Mouse (Mus musculus): ENCODE measurements around the gene Fcgrt. TPM values are rescaled to one million over a fixed set of nuclear protein-coding genes. Genes with fewer than 3 reads are reported as not detected.
A peak's percentile ranks its signal among the peaks of the same experiment; 100 is the strongest.

Gene Fcgrt
- polyA plus RNA-seq, 1 experiment from 2014 or later, result 61.6 TPM

GRCm38 (mm10) chr7:45139904-45140723 lies 36.5 kb upstream of the Fcgrt start:
- H3K9ac ChIP-seq, result no peak overlapping the region
- H3K9me3 ChIP-seq, result no peaks in the 10 kb centered on the region
- no peak for ATAC-seq (ENCODE audit: insufficient number of reproducible peaks, insufficient read depth, low FRiP score, low TSS enrichment, low read depth)
- H3K36me3 ChIP-seq, result peaks cover 44% of the 10 kb centered on the region
- peaks cover 7% of the 10 kb centered on the region; the same call in 1 of the 2 replicates for H3K27me3 ChIP-seq
- H3K4me3 ChIP-seq, result no peak overlapping the region
- H3K4me1 ChIP-seq, result peaks cover 7% of the 10 kb centered on the region
- no peak overlapping the region for H3K4me2 ChIP-seq
- no peak overlapping the region for H3K27ac ChIP-seq
- 70% methylated on average over 8 of the region's 8 CpGs for WGBS

DNA sequence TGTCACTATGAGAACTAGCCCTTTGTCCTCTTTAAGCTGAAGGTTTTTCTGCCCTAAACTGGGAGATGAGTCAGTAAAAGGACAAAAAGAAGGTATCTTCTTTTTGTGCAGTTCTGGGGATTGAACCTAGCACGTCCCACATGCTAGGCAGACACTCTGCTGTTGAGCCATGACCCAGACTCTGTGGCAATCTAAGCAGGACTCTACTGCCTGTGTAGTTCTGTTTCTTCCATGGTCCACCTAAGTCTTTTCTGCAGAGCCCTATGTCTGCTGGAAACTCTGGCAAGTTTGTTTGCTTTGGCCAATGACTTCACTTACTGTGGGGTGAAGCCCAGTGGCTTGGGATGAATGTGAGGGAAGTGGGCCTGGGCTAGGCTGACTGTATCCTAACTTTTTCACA lies 34.8 kb upstream of the Fcgrt start:
- Histone ChIP-seq H3K9me3 (no peaks in the 10 kb centered on the region), H3K4me3 (no peak overlapping the region), H3K4me2 (no peak overlapping the region), H3K27me3 (peaks cover 15% of the 10 kb centered on the region; the same call in 1 of the 2 replicates), H3K27ac (no peak overlapping the region), H3K36me3 (peaks cover 27% of the 10 kb centered on the region), H3K9ac (no peak overlapping the region), H3K4me1 (peaks cover 7% of the 10 kb centered on the region)
- WGBS, result 77% methylated on average over 1 of the region's 1 CpGs
- no peak for ATAC-seq (ENCODE audit: insufficient number of reproducible peaks, insufficient read depth, low FRiP score, low TSS enrichment, low read depth)

GRCm38 (mm10) chr7:45137171-45138006 lies 33.7 kb upstream of the Fcgrt start:
- H3K4me3 ChIP-seq, result no peak overlapping the region
- no peak for ATAC-seq (ENCODE audit: insufficient number of reproducible peaks, insufficient read depth, low FRiP score, low TSS enrichment, low read depth)
- no peaks in the 10 kb centered on the region for H3K9me3 ChIP-seq
- peaks cover 17% of the 10 kb centered on the region for H3K36me3 ChIP-seq
- WGBS, result 88% methylated on average over 12 of the region's 12 CpGs
- no peak overlapping the region for H3K27ac ChIP-seq
- peaks cover 15% of the 10 kb centered on the region; the same call in 1 of the 2 replicates for H3K27me3 ChIP-seq
- H3K9ac ChIP-seq, result no peak overlapping the region
- H3K4me1 ChIP-seq, result peaks cover 7% of the 10 kb centered on the region
- no peak overlapping the region for H3K4me2 ChIP-seq

DNA sequence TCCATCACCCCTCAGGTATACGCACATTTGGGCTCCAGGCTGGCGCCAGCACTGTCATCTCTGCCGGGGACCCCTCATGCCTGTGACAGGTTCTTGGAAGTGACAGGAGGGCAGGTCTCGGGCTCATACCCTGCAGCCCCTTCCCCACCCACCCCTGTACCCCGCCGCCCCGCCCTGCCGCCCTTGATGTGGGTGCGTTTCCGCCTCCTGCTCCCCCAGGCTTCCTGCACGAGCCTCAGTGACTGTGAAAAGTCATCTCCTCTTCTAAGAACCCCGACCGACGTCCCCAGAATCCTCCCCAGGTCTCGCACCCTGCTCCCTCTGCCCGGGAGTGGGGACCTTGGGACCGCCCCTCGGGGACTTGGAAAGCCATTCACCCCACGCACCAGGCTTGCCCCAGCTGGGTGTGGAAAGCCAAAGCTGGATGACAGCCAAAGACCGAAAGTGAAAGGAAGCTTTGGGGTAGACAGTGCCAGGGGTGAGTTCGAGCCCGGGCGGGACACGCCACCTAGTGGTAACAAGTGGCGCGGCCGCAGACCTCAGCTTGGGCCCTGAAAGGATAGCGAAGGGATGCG lies 32.4 kb upstream of the Fcgrt start, which contains the start of the genes Gm45713 and Flt3l:
Gm45713 (minus strand) TSS at position 239 of the 575 bp plus-strand sequence.
Flt3l (minus strand) TSS at position 440 of the 575 bp plus-strand sequence.
- peak within 1 kb of the TSS; percentile 77 for H3K9ac ChIP-seq
- peaks cover 15% of the 10 kb centered on the region; the same call in 1 of the 2 replicates for H3K27me3 ChIP-seq
- peak within 1 kb of the TSS; percentile 56 for H3K4me3 ChIP-seq
- ATAC-seq (ENCODE audit: insufficient number of reproducible peaks, insufficient read depth, low FRiP score, low TSS enrichment, low read depth), result peak; percentile 60
- H3K4me2 ChIP-seq, result peak within 1 kb of the TSS; percentile 72
- H3K36me3 ChIP-seq, result 0 out of 2 replicates have a peak, but pooled peaks cover 4% of the 10 kb centered on the region
- H3K9me3 ChIP-seq, result no peaks in the 10 kb centered on the region
- H3K4me1 ChIP-seq, result peaks cover 7% of the 10 kb centered on the region
- WGBS, result 2% methylated on average over 29 of the region's 29 CpGs
- H3K27ac ChIP-seq, result peak within 1 kb of the TSS; percentile 5; the same call in 1 of the 2 replicates

DNA sequence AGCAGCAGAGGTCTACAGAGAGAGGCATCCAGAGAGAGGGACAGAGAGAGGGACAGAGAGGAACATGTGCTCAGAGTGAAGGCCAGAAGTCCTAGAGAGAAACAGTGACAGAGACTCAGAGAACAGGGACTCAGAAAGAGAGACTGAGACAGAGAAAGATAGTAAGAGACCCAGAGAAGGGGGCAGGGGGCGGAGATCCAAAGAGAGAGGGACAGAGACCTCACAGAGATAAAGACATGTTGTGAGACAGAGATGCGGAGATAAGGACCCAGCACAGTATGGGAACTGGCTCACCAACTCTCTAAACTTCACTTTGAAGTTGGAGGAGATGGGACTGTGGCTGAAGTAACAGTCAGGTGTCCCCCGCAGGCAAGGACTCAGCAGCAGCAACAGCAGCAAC lies 31.7 kb upstream of the Fcgrt start:
- Histone ChIP-seq H3K36me3 (0 out of 2 replicates have a peak, but pooled peaks cover 4% of the 10 kb centered on the region), H3K9me3 (no peaks in the 10 kb centered on the region), H3K4me3 (peak overlapping the region; percentile 56), H3K27ac (peak overlapping the region; percentile 5; the same call in 1 of the 2 replicates), H3K4me2 (peak overlapping the region; percentile 72), H3K9ac (peak overlapping the region; percentile 77), H3K27me3 (peaks cover 15% of the 10 kb centered on the region; the same call in 1 of the 2 replicates), H3K4me1 (peaks cover 7% of the 10 kb centered on the region)
- 80% methylated on average over 3 of the region's 3 CpGs for WGBS
- ATAC-seq (ENCODE audit: insufficient number of reproducible peaks, insufficient read depth, low FRiP score, low TSS enrichment, low read depth), result no peak

DNA sequence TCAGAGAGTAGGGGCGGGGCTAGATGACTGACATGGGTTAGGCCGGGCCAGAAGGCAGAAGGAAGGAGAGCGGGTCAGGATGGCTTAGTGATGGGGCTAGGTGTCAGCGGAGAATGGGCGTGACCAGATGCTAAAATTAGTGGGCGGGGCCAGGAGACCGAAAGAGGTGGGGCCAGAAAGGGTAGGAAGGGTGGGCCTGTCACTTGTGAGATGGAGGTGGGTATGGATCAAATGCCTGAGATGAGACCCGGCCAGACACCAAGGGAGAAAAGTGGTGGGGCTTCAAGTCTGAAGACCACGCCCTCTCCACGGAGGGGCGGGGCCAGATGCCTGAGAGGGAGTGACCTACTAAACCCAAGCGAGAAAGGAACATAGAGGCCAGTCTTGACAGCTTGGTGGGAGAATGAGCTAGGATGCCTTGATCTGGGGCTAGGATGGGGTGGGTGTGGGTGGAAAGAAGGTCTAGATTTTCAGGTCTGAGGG lies 30.9 kb upstream of the Fcgrt start:
- WGBS, result 8% methylated on average over 12 of the region's 12 CpGs
- Histone ChIP-seq H3K36me3 (0 out of 2 replicates have a peak, but pooled peaks cover under 1% of the 10 kb centered on the region), H3K4me2 (no peak overlapping the region; the same call in 1 of the 2 replicates), H3K27ac (no peak overlapping the region), H3K4me1 (peaks cover 11% of the 10 kb centered on the region), H3K4me3 (no peak overlapping the region), H3K9ac (no peak overlapping the region), H3K27me3 (peaks cover 15% of the 10 kb centered on the region; the same call in 1 of the 2 replicates), H3K9me3 (no peaks in the 10 kb centered on the region)
- peak; percentile 61 for ATAC-seq (ENCODE audit: insufficient number of reproducible peaks, insufficient read depth, low FRiP score, low TSS enrichment, low read depth)

- WGBS, result 69% methylated on average over 8 of the region's 8 CpGs
Observed at GRCm38 (mm10) chr7:45133446-45134159, 30.0 kb upstream of the Fcgrt start.

DNA sequence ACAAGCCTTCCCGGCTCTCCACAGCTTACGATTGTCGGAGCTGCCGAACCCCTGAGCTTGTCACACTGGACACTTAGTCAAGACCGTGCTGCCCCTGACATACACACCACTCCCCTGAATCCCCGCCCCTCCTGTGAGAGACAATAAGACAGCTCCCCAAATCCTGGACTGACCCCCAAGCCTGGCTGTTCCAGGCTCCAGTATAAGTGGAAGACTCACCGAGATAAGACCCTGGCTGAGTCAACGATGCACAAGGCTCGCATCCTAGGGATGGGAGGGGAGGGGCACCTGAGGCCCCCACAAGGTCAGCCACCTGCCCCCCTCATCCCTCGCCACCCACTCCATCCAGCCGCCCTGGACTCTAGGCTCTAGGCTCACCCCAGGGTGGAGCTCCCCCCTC lies 28.2 kb upstream of the Fcgrt start:
- 79% methylated on average over 11 of the region's 11 CpGs for WGBS
- Histone ChIP-seq H3K4me3 (no peak overlapping the region), H3K27ac (no peak overlapping the region), H3K4me1 (peaks cover 23% of the 10 kb centered on the region), H3K9me3 (no peaks in the 10 kb centered on the region), H3K9ac (0 out of 2 replicates have a peak overlapping the region, but pooled peaks have one; percentile 32), H3K4me2 (no peak overlapping the region), H3K36me3 (peaks cover 7% of the 10 kb centered on the region), H3K27me3 (peaks cover 15% of the 10 kb centered on the region; the same call in 1 of the 2 replicates)
- ATAC-seq (ENCODE audit: insufficient number of reproducible peaks, insufficient read depth, low FRiP score, low TSS enrichment, low read depth), result no peak

More at GRCm38 (mm10) chr7:45133446-45134159, 30.0 kb upstream of the Fcgrt start:
- Histone ChIP-seq H3K9ac (no peak overlapping the region), H3K4me3 (no peak overlapping the region), H3K4me1 (peaks cover 14% of the 10 kb centered on the region), H3K27me3 (peaks cover 15% of the 10 kb centered on the region; the same call in 1 of the 2 replicates), H3K9me3 (no peaks in the 10 kb centered on the region), H3K4me2 (no peak overlapping the region), H3K27ac (no peak overlapping the region), H3K36me3 (no peaks in the 10 kb centered on the region)
- ATAC-seq (ENCODE audit: insufficient number of reproducible peaks, insufficient read depth, low FRiP score, low TSS enrichment, low read depth), result no peak

GRCm38 (mm10) chr7:45129776-45130512 lies 26.3 kb upstream of the Fcgrt start:
- peaks cover 6% of the 10 kb centered on the region; the same call in 1 of the 2 replicates for H3K27me3 ChIP-seq
- H3K36me3 ChIP-seq, result peaks cover 26% of the 10 kb centered on the region
- peak overlapping the region; percentile 69 for H3K4me2 ChIP-seq
- H3K27ac ChIP-seq, result peak overlapping the region; percentile 94
- H3K9ac ChIP-seq, result peak overlapping the region; percentile 80
- H3K4me3 ChIP-seq, result peak overlapping the region; percentile 86
- no peak for ATAC-seq (ENCODE audit: insufficient number of reproducible peaks, insufficient read depth, low FRiP score, low TSS enrichment, low read depth)
- peaks cover 35% of the 10 kb centered on the region for H3K4me1 ChIP-seq
- WGBS, result 49% methylated on average over 15 of the region's 15 CpGs
- no peaks in the 10 kb centered on the region for H3K9me3 ChIP-seq

DNA sequence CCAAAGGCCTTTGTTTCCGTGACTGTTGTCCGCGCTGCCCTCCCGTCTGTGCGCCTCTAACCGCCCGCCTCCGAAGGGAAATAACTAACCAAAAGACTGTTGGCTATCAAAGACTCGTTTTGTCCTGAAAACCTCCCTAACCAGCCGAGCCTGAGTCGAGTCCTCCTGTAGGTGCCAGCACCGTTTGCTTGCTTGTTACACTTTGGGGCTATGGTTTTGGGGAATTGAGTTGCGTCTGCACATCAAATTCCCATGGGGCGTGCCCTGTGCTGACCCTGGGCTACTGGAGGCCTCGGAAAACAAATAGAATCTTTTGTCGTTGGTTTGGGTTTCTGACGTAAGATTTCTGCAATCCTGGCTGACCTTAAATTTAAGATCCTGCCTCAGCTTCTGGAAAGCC lies 25.7 kb upstream of the Fcgrt start:
- Histone ChIP-seq H3K4me2 (peak overlapping the region; percentile 69), H3K9ac (peak overlapping the region; percentile 80), H3K27ac (peak overlapping the region; percentile 94), H3K4me3 (peak overlapping the region; percentile 86), H3K36me3 (peaks cover 27% of the 10 kb centered on the region), H3K27me3 (no peaks in the 10 kb centered on the region), H3K4me1 (peaks cover 39% of the 10 kb centered on the region), H3K9me3 (no peaks in the 10 kb centered on the region)
- ATAC-seq (ENCODE audit: insufficient number of reproducible peaks, insufficient read depth, low FRiP score, low TSS enrichment, low read depth), result no peak
- under 1% methylated on average over 17 of the region's 17 CpGs for WGBS

Data from embryonic facial prominence, embryonic 13.5 days (tissue).